Mouse (Mus musculus): ENCODE measurements at regions not wholly inside any gene's neighbourhood (a gene's known extent, or its start where the extent isn't known, plus 50 kb on each side); places are given as distances from the start of the nearest gene placed in this dataset.

GRCm38 (mm10) chr7:130016015-130016874, 424.6 kb downstream of the Wdr11 start:
- no peak for DNase-seq (ENCODE audit: low read depth in 2 of 2, low spot score in 2 of 2)

- no peak for DNase-seq (ENCODE audit: low read depth in 2 of 2, low spot score in 2 of 2)
Observed at GRCm38 (mm10) chr7:130018891-130019290, 427.2 kb downstream of the Wdr11 start.

GRCm38 (mm10) chr7:130028945-130029344, 437.3 kb downstream of the Wdr11 start:
- DNase-seq (ENCODE audit: low read depth in 2 of 2, low spot score in 2 of 2): no peak

GRCm38 (mm10) chr7:130030711-130031110, 439.0 kb downstream of the Wdr11 start:
- no peak for DNase-seq (ENCODE audit: low read depth in 2 of 2, low spot score in 2 of 2)

GRCm38 (mm10) chr7:130036235-130036634, 444.6 kb downstream of the Wdr11 start:
- DNase-seq (ENCODE audit: low read depth in 2 of 2, low spot score in 2 of 2): no peak

GRCm38 (mm10) chr7:130036845-130037572, 445.3 kb downstream of the Wdr11 start:
- DNase-seq (ENCODE audit: low read depth in 2 of 2, low spot score in 2 of 2): no peak

GRCm38 (mm10) chr7:130037573-130037925, 445.9 kb downstream of the Wdr11 start:
- no peak for DNase-seq (ENCODE audit: low read depth in 2 of 2, low spot score in 2 of 2)

GRCm38 (mm10) chr7:130040596-130040995, 448.9 kb downstream of the Wdr11 start:
- no peak for DNase-seq (ENCODE audit: low read depth in 2 of 2, low spot score in 2 of 2)

- DNase-seq (ENCODE audit: low read depth in 2 of 2, low spot score in 2 of 2): no peak
Observed at GRCm38 (mm10) chr7:130041402-130041965, 449.8 kb downstream of the Wdr11 start.

GRCm38 (mm10) chr7:130042296-130042910, 450.7 kb downstream of the Wdr11 start:
- DNase-seq (ENCODE audit: low read depth in 2 of 2, low spot score in 2 of 2): no peak

- no peak for DNase-seq (ENCODE audit: low read depth in 2 of 2, low spot score in 2 of 2)
Observed at GRCm38 (mm10) chr7:130043397-130044234, 452.0 kb downstream of the Wdr11 start.

GRCm38 (mm10) chr7:130044235-130044553, 452.5 kb downstream of the Wdr11 start:
- DNase-seq (ENCODE audit: low read depth in 2 of 2, low spot score in 2 of 2): no peak

GRCm38 (mm10) chr7:130044581-130044980, 452.9 kb downstream of the Wdr11 start:
- DNase-seq (ENCODE audit: low read depth in 2 of 2, low spot score in 2 of 2): no peak

GRCm38 (mm10) chr7:130046086-130046485, 454.4 kb downstream of the Wdr11 start:
- no peak for DNase-seq (ENCODE audit: low read depth in 2 of 2, low spot score in 2 of 2)

- no peak for DNase-seq (ENCODE audit: low read depth in 2 of 2, low spot score in 2 of 2)
Observed at GRCm38 (mm10) chr7:130047293-130048034, 455.8 kb downstream of the Wdr11 start.

- no peak for DNase-seq (ENCODE audit: low read depth in 2 of 2, low spot score in 2 of 2)
Observed at GRCm38 (mm10) chr7:130048106-130048772, 456.6 kb downstream of the Wdr11 start.

GRCm38 (mm10) chr7:130049461-130049860, 457.8 kb downstream of the Wdr11 start:
- no peak for DNase-seq (ENCODE audit: low read depth in 2 of 2, low spot score in 2 of 2)

- no peak for DNase-seq (ENCODE audit: low read depth in 2 of 2, low spot score in 2 of 2)
Observed at GRCm38 (mm10) chr7:130050120-130050519, 458.5 kb downstream of the Wdr11 start.

GRCm38 (mm10) chr7:130052376-130052775, 460.7 kb downstream of the Wdr11 start:
- DNase-seq (ENCODE audit: low read depth in 2 of 2, low spot score in 2 of 2): no peak

- DNase-seq (ENCODE audit: low read depth in 2 of 2, low spot score in 2 of 2): no peak
Observed at GRCm38 (mm10) chr7:130057708-130058107, 462.5 kb downstream of the Ate1 start.

Data from CD8-positive naive resting alpha-beta T cell, adult 2 months (primary cell).